Mouse (Mus musculus) liver, postnatal 0 days (tissue): ENCODE results near the gene Hist1h2bk.
"Not testable (repeated sequence)": the region's sequence is repeated elsewhere in the genome, so short reads cannot be mapped to it uniquely, and the experiment has no call there.

Experiments
- CTCF ChIP-seq: sonication (generic); IDR thresholded peaks from 2 replicates; pipeline ENCODE4 v1.5.1; 2016; ENCODE audit warnings: antibody characterized with exemption, low read depth
- EP300 ChIP-seq: IDR thresholded peaks from 2 replicates; pipeline ENCODE4 v1.6.1; 2016; ENCODE audit warnings: antibody characterized with exemption, low read depth, mild to moderate bottlenecking

DNA sequence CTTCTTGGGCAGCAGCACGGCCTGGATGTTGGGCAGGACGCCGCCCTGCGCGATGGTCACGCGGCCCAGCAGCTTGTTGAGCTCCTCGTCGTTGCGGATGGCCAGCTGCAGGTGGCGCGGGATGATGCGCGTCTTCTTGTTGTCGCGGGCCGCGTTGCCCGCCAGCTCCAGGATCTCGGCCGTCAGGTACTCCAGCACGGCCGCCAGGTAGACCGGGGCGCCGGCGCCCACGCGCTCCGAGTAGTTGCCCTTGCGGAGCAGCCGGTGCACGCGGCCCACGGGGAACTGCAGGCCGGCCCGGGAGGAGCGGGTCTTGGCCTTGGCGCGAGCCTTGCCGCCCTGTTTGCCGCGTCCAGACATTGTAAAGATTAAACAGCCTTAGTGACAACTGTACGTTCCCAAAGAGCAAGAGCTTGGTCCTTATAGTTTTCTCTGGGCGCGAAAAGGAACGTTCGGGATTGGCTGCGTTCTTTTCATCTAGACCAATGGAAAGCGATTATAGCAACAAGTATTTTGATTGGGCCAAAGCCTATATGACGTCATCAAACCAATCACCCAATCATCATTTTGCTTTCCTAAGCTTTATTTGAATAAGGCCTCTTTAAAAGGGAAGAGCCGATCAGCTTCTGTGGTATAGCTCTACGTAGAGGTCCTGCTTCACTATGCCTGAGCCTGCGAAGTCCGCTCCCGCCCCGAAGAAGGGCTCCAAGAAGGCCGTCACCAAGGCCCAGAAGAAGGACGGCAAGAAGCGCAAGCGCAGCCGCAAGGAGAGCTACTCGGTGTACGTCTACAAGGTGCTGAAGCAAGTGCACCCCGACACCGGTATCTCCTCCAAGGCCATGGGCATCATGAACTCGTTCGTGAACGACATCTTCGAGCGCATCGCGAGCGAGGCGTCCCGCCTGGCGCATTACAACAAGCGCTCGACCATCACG, 7.2 kb downstream of the Hist1h2bk start, which contains the start of the genes Hist1h2ag and Hist1h2bj:
- not testable (repeated sequence) for TF ChIP-seq CTCF
- TF ChIP-seq EP300: peak; percentile 86; the same call in 1 of the 2 replicates
